ENCODE assay signal across 10 mouse cellular contexts in genomic region chr2:32342539-32343350, GRCm38 (mm10). TPM values are rescaled to one million over a fixed set of nuclear protein-coding genes. Genes with fewer than 3 reads are reported as not detected.
A peak's percentile ranks its signal among the peaks of the same experiment; 100 is the strongest.
DNase-seq lines count a peak whose midpoint lies in the region; ATAC-seq and TF ChIP-seq lines count a peak whose summit lies in the region.
"Had no signal": no experiment of that assay in that cellular context is flagged by ENCODE, and none has a peak within 500 bp of the region (broad histone marks: within the 10 kb centered on the region; RNA-seq: fewer than 3 reads in every experiment).

No protein-coding gene starts in this region.

- no peak for TF ChIP-seq POLR2A in brain, embryonic 14.5 days (IDR thresholded peaks at IDR 0.05; ENCODE audit: borderline replicate concordance, extremely low read depth, insufficient read depth, insufficient read length, poor library complexity, severe bottlenecking)

- no peak for ATAC-seq in erythroblast, adult 5-6 weeks (replicated peaks; ENCODE audit: low FRiP score, poor library complexity, severe bottlenecking)

- intact Hi-C loops in left cerebral cortex, postnatal 14 days (cut with DNase I): no loop called here

- no peak for TF ChIP-seq CTCF in brain, embryonic 14.5 days (IDR thresholded peaks at IDR 0.05; ENCODE audit: borderline replicate concordance, extremely low read depth, insufficient read depth, insufficient read length)

- DNase-seq in frontal cortex, adult 2 months (ENCODE audit: extremely low spot score in 1 of 2, low spot score in 1 of 2): peak; percentile 81 to 83
- DNase-seq in frontal cortex, postnatal 25 days (ENCODE audit: low spot score in 2 of 2): no peak
- peak; percentile 30 for DNase-seq in brain, embryonic 14.5 days (ENCODE audit: low read depth)
- DNase-seq in gastrocnemius, adult 8-10 months (ENCODE audit: low spot score in 2 of 2): peak; percentile 57 to 72
- DNase-seq in left cerebral cortex, postnatal 14 days (ENCODE audit: low spot score in 2 of 2): peak; percentile 71 to 76
- peak; percentile 79 to 83 for DNase-seq in right cerebral cortex, postnatal 36 days (ENCODE audit: low spot score in 2 of 2)
- DNase-seq in spleen, adult 18-20 months: no peak

RNA-seq across cellular contexts. Expression of gene Ciz1, which starts 9.4 kb away (rescaled TPM):
- 164 and 170 TPM in 2 replicates for polyA plus RNA-seq in frontal cortex, adult 2 months (2012; rRNA removed)
- 225 and 268 TPM in 2 replicates for polyA plus RNA-seq in brain, embryonic 14.5 days (2012; rRNA removed)
- 10 to 100 TPM; 18.3 to 28.1 (median 25.8) TPM for total RNA-seq in gastrocnemius, adult 8-10 months (2022)
- total RNA-seq in left cerebral cortex, postnatal 14 days (2021): 10 to 100 TPM; 69.5 to 79.0 TPM
- 18.6 and 38.2 TPM in 2 replicates for total RNA-seq in erythroblast, adult 5-6 weeks (2015; ENCODE audit: low replicate concordance)
- 21.2 and 33.5 TPM in 2 replicates for total RNA-seq in erythroblast, adult 5-6 weeks (2017; ENCODE audit: low replicate concordance)

RNA-seq across cellular contexts. Expression of gene Dnm1, which starts 10.4 kb away (rescaled TPM):
- 1,288 and 1,302 TPM in 2 replicates for polyA plus RNA-seq in frontal cortex, adult 2 months (2012; rRNA removed)
- polyA plus RNA-seq in brain, embryonic 14.5 days (2012; rRNA removed): 189 and 292 TPM in 2 replicates
- total RNA-seq in gastrocnemius, adult 8-10 months (2022): 1 to 10 TPM; 2.6 to 5.9 (median 3.9) TPM
- total RNA-seq in left cerebral cortex, postnatal 14 days (2021): 1,000 to 10,000 TPM; 1,093 to 1,153 TPM
- not detected in 2 replicates for total RNA-seq in erythroblast, adult 5-6 weeks (2015; ENCODE audit: low replicate concordance)
- not detected in 2 replicates for total RNA-seq in erythroblast, adult 5-6 weeks (2017; ENCODE audit: low replicate concordance)
- total RNA-seq: hematopoietic stem cell, adult 5-6 weeks had no signal

RNA-seq across cellular contexts. Expression of gene 1110008P14Rik, which starts 39.0 kb away (rescaled TPM):
- polyA plus RNA-seq in frontal cortex, adult 2 months (2012; rRNA removed): 396 and 571 TPM in 2 replicates
- 101 and 114 TPM in 2 replicates for polyA plus RNA-seq in brain, embryonic 14.5 days (2012; rRNA removed)
- total RNA-seq in gastrocnemius, adult 8-10 months (2022): 10 to 100 TPM; 40.1 to 46.1 (median 42.3) TPM
- 100 to 1,000 TPM; 265 to 282 TPM for total RNA-seq in left cerebral cortex, postnatal 14 days (2021)
- total RNA-seq in erythroblast, adult 5-6 weeks (2015; ENCODE audit: low replicate concordance): 8.6 and 12.3 TPM in 2 replicates
- total RNA-seq in erythroblast, adult 5-6 weeks (2017; ENCODE audit: low replicate concordance): 5.1 and 7.7 TPM in 2 replicates

RNA-seq across cellular contexts. Expression of gene Lcn2, which starts 45.3 kb away (rescaled TPM):
- polyA plus RNA-seq in frontal cortex, adult 2 months (2012; rRNA removed): 0.18 and 0.80 TPM in 2 replicates
- 0.40 and 0.77 TPM in 2 replicates for polyA plus RNA-seq in brain, embryonic 14.5 days (2012; rRNA removed)
- 1 to 10 TPM in 1 of 4 experiments, under 1 TPM in 1, not detected in 2; 0.65 to 1.9 TPM for total RNA-seq in gastrocnemius, adult 8-10 months (2022)
- total RNA-seq in left cerebral cortex, postnatal 14 days (2021): 1 to 10 TPM; 1.5 to 2.6 TPM
- 2,071 and 2,279 TPM in 2 replicates for total RNA-seq in erythroblast, adult 5-6 weeks (2015; ENCODE audit: low replicate concordance)
- total RNA-seq in erythroblast, adult 5-6 weeks (2017; ENCODE audit: low replicate concordance): 352 and 444 TPM in 2 replicates
- total RNA-seq: ES-E14 had no signal

RNA-seq across cellular contexts. Expression of gene Ptges2, which starts 53.0 kb away (rescaled TPM):
- 53.2 and 59.4 TPM in 2 replicates for polyA plus RNA-seq in frontal cortex, adult 2 months (2012; rRNA removed)
- polyA plus RNA-seq in brain, embryonic 14.5 days (2012; rRNA removed): 48.9 and 51.3 TPM in 2 replicates
- 10 to 100 TPM; 33.8 to 40.1 (median 36.1) TPM for total RNA-seq in gastrocnemius, adult 8-10 months (2022)
- 10 to 100 TPM; 43.5 to 48.3 TPM for total RNA-seq in left cerebral cortex, postnatal 14 days (2021)
- total RNA-seq in erythroblast, adult 5-6 weeks (2015; ENCODE audit: low replicate concordance): 1.5 and 1.7 TPM in 2 replicates
- total RNA-seq in erythroblast, adult 5-6 weeks (2017; ENCODE audit: low replicate concordance): 2.8 and 6.6 TPM in 2 replicates

Comparison
In these comparisons a context has a peak if more than half of its experiments do, and no peak if none do; other contexts are left out.
1. DNase-seq: peak in frontal cortex, adult 2 months (2 of 2), brain, embryonic 14.5 days (single experiment), gastrocnemius, adult 8-10 months (2 of 2), left cerebral cortex, postnatal 14 days (2 of 2) and right cerebral cortex, postnatal 36 days (2 of 2); none in frontal cortex, postnatal 25 days (0 of 2) and spleen, adult 18-20 months (0 of 2).
2. RNA of gene Dnm1, which starts 10.4 kb away (total RNA-seq): 1,093 to 1,153 TPM in left cerebral cortex, postnatal 14 days; 2.6 to 5.9 TPM in gastrocnemius, adult 8-10 months and not detected in erythroblast, adult 5-6 weeks; every median in the first group is over 100 times any median in the second.
3. RNA of gene 1110008P14Rik, which starts 39.0 kb away (total RNA-seq): 265 to 282 TPM in left cerebral cortex, postnatal 14 days; 40.1 to 46.1 TPM in gastrocnemius, adult 8-10 months and 5.1 to 12.3 TPM in erythroblast, adult 5-6 weeks; every median in the first group is over 4 times any median in the second.